Mouse (Mus musculus): ENCODE results near the gene Cyp1a2.

The Cyp1a2 gene

GRCm38 (mm10) chr9:57627191-57627590, 56.3 kb downstream of the Cyp1a2 start:
- DNase-seq (ENCODE audit: extremely low read depth, low read depth, low spot score) = no peak

Data from fat pad, adult 2 months (tissue).